Mouse (Mus musculus) liver (tissue): ENCODE data around the gene Celf2.

Source experiments
- DNase-seq: peaks from one replicate; pipeline ENCODE4 v3.0.0-alpha.2; 2020; ENCODE audit warnings: mixed read lengths

Gene Celf2

DNA sequence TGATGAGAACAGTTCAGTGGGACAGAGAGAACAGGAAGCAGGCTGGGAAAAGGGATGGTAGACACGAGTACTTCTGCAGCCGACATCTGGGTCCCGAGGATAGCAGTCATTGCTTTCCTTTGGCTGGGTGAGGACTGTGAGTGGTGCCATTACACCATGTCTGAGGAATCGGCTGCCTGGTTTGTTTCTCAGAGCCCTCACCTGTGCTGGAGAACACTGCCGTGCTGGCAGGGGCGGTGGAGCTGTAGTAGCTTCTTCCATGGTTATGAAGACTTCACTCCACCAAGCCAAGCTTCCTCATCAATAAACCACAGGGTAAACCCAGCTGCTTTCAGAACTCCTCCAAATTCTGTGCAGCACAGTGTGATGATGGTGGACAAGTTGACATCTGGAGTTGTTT is 860.5 kb downstream of the Celf2 start:
- no peak for DNase-seq

DNA sequence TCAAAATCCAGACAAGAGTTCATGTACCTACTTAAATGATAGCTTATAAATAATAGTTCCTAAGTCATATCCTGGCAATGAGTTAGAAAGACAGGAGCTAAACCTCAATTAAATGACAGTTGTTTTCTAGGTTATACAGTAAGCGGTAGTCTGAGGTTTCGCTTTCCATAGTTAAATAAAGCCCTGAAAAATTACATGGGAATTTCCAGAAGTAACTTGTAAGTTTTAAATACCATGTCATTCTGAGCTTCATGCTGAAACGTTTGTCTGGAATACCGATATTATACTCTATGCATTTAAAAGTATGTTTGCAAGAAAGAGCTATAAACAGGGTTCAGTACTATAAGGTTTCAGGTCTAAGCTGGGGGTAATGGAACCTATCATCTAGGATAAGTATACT is 862.3 kb downstream of the Celf2 start:
- DNase-seq, result no peak

DNA sequence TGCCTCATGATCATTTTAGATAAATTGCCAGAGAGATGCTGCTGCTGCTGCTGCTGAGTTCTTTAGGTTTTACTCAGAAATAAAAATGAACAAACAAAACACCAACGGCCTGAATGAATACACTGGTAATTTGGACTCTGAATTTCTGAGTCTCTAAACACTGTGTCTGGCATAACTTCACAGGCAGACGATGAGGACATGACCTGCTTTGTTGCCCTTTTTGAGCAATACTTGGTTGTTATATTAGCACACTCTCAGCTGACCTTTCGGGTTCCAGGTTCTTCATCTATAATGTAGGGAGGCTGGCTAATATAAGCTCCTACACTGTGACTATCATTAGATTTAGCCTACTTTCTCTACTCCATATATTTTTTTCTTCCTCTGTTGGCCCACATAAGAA is 863.0 kb downstream of the Celf2 start:
- no peak for DNase-seq

GRCm38 (mm10) chr2:6642222-6642850 is 867.0 kb downstream of the Celf2 start:
- no peak for DNase-seq

DNA sequence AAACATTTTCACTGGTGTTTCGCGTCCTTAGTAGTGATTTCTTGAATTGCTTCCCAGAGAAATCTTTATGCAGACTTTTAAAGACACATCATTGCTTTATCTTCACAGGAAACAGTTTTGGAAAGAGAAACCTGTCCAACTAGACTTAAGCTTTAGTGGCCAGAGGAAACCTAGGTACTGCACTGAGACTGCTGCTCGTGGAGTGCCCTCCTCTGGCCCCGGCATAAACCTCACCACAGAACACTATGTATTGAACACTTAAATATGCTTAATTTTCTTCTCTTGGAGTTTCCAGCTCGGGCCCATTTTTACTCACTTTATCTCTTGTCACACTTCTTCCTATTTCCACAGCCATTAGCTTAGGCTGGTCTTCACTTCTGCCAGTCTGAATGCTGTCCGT is 870.0 kb downstream of the Celf2 start:
- no peak for DNase-seq

GRCm38 (mm10) chr2:6637147-6637546 is 872.2 kb downstream of the Celf2 start:
- no peak for DNase-seq

- no peak for DNase-seq
These were observed 874.5 kb downstream of the Celf2 start for GRCm38 (mm10) chr2:6634899-6635298.

DNA sequence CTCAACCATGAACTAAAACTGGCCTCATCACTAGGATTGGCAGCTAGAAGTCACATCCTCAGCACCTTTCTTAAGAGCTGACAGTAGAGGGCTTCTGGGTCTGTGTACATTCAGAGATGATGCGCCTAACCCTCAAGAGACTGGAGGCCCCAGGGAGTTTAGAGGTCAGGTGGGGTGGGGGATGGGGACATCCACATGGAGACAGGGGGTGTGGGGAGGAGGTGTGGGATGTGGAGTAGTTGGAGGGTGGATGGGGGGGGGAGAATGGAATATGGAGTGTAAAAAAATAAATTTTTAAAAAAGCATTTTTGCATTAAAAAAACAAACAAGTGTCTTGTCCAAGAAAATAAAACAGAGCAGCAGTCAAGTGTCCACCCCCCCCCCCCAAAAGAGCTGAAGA is 876.2 kb downstream of the Celf2 start:
- DNase-seq, result no peak

DNA sequence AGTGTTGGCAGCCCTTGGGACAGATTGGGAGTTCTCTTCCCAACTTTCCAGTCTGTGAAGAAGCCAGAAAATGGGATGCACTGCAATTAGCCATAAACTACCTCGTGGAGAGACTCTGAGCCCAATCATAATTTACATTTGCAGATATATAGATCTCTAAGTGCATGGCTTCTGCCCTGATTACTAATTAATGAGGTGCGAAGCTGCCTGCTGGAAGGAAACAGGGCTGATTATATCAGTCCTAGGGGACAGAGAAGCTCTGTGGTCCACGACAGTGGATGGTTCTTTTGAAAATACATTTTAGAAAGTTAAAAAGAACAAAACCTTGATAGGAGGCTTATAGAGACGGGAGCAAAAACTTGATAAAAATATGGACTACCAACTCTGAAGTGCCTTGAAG is 885.6 kb downstream of the Celf2 start:
- no peak for DNase-seq

DNA sequence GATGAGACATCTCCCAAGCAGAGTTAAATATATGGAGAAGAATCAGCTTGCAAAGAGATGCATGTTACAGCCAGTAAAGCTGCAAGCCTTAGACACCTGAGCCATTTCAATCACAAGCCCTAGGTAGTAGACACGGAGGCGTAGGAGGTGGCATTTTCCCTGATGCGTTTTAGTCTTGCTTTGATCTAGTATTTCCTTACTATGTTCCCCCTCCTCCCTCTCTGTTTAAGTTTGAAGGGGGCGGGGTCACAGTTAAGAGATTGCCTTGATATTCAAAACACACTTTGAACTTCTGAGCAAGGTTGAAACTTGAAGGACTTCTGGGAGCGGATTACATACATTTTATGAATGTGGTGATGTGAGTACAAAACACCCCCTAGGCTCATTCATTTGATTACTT is 887.3 kb downstream of the Celf2 start:
- no peak for DNase-seq

GRCm38 (mm10) chr2:6618856-6619255 is 890.5 kb downstream of the Celf2 start:
- DNase-seq, result no peak

DNA sequence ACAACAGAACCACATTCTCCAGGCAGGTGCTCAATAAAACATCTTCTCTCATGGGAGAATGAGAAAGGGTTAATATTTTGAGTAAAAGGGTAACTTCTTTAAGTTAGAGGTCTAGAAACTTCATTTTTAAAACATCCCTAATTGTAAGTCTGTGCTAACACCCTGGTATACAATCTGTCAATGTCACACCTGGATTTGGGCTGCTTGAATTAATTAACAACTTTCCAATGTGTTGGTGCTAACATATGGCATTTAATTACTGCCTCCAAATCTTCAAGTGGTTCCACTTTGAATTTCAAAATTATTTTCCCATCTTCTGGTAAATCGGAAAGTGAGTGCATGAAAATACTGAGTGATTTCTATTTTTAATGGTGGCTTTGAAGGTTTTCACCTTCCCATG is 890.9 kb downstream of the Celf2 start:
- DNase-seq, result no peak

- DNase-seq, result no peak
These were observed 905.0 kb downstream of the Celf2 start for GRCm38 (mm10) chr2:6604347-6604746.

DNA sequence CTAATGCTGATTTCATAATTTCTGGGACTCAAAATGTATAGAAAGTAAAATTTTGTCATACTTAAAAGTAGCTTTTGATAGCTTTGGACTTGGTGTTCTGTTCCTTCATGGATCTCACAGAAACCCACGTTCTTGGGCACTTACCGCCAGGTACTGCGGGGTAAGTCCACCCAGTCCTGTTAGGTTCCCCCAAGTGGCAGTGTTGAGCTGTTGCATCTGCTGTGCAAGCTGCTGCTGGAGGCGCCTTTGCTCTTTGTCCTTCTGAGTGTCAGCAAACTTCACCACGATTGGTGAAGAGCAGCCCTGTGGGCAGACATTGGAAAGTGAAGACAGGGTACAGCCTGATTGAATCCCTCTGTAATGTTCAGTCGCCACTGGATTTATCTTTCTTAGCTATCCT is 905.5 kb downstream of the Celf2 start:
- no peak for DNase-seq

DNA sequence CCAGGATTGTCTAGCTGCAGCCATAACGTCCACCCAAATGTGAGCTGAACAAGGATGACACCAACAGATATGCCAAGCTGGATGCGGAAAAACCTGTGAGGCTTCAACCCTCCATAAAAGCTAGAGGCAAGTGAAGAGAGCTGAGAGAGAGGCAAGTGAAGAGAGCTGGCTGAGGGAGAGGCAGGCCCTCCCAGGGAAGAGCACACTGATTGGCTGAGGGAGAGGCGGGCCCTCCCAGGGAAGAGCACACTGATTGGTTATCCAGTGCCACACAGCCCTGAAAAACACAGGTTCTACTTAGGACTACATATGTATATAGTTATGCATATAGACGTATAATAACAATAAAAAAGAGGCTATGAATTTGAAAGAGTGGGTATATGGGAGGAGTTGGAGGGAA is 907.2 kb downstream of the Celf2 start:
- no peak for DNase-seq

GRCm38 (mm10) chr2:6598879-6599167 is 910.5 kb downstream of the Celf2 start:
- no peak for DNase-seq

DNA sequence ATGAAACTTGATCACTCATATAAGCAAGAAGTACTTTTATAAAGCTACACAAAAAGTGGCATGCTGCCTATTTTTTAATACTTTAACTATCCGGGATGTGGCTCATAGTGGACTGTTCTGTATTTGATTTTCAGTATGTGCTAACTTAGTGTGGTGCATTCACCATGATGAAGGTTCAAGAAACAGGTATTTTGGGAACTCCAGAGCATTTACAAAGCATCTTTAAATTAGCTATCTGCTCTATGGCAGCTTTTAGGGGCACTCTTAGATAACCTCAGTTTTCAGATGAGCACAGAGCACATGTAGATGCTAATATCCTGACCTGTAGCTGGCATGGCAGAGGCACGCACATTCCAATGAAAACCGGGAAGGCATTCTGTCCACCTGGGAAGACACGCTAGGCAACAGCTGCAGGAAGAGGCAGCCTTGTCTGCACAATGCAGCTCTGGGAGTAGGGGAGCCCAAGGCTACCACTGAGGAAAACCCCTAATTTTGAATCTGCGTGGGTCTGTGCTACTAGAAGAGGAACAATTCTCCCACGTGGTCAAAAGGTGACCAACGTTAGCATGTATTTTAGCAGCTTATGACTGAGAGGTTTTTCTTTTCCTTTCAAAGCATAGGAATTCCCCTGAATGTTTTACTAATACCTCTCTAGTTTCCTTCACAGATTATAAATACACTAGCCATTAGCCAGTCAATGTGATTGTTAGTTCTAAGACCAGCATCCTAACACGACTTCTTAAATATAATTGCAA is 911.1 kb downstream of the Celf2 start:
- DNase-seq, result no peak

DNA sequence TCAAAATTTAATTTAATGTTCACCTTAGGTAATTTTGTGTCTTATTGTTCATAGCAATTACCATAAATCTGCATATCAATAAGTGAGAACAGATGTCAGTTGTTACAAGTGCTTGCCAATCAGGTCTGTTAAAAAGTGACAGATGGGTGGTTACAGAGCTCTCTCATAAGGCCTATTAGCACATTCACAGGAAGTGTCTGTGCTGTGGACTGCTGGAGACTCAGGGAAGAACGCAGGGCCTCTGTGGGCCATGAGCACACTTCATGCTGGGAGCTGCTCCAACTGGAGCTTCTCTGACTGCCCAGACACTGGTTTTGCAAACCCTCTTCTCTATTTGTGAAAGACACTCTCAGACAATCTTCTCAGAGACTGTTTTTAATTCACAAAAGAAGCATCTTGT is 914.6 kb downstream of the Celf2 start:
- DNase-seq, result no peak

DNA sequence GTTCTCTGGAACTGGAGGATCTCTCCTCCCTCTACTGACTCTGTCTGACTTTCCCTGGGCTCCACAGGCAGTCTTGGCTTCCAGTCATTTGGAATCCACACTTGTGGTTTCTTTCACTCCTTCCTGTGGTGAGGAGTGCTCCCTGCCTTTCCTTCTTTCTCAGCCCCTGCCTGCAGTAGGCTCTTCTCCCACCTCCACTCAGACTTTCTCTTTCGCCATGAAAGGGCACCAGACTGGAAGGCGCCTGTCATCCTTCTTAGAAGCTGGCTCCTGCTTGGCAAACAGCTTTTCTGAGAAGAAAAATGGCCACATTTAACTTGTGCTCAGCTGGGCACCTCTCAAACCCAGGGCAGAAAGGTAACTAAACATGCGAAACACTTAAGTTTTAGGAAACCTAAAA is 915.2 kb downstream of the Celf2 start:
- DNase-seq, result no peak

DNA sequence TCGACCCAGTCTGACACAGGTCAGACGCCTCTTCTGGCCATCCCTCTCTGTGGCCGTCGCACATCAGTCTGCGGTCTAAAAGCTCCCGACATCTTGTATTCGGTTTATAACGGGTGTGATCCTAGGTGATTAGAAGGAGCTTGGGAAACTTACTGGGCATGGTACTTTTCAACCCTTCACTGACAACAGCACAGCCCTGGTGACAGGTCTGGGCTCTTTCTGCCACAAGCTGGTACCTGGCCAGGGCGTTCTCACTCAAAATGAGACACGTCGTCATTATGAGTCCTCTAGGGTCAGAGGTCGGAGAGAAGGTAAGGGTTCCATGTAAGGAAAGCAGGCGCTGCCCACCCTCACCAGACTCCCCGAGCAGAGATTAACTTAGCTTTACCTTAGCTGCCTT is 915.6 kb downstream of the Celf2 start:
- DNase-seq, result no peak

DNA sequence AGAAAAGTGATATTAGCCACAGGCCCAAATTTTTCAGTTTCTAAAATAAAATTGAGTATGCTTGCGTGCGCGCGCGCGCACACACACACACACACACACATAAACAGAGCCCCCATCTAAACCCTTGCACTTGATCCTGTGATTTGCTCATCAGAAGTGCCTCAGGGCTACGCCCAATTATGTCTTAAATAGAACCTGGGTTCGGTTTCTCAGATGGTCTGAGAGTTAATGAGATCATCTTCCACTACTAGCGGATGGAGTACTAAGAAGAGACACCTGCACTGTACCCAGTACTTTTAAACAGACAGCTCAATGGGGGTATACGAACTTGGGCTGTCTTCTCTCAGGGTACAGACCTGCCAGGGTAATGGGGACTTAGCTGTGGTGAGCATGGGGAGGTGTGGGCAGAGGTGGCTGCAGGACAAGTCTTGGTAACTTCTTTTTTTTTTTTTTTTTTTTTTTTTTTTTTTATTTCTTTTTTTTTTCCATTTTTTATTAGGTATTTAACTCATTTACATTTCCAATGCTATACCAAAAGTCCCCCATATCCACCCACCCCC is 923.2 kb downstream of the Celf2 start:
- DNase-seq, result no peak

GRCm38 (mm10) chr2:6585069-6585754 is 924.2 kb downstream of the Celf2 start:
- DNase-seq, result no peak

- DNase-seq, result no peak
These were observed 926.7 kb downstream of the Celf2 start for GRCm38 (mm10) chr2:6582711-6583110.

DNA sequence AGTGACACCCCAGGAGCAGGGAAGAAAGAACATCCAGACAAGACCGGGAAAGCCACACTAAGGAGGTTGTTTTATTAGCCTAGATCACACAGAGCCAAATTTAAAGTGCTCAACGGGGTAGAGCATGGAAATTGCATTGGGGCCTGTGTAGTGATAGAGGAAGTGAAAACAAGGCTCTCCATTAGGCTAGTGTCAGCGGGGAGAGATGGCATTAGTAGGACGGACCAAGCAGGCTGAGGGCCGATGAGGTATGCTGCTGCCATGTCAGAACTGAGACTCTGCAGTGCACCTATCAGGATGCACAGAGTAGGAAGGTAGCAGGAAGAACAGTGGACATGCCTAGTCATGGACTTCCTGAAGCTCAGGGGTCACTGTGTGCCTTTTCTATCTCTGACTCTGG is 929.3 kb downstream of the Celf2 start:
- DNase-seq, result no peak
